Mouse (Mus musculus) common myeloid progenitor, adult 5-6 weeks (primary cell): Measurements from ENCODE around the gene Ccdc162. TPM values are rescaled to one million over a fixed set of nuclear protein-coding genes. Genes with fewer than 3 reads are reported as not detected.

Source experiments
- ATAC-seq: replicated peaks from 2 replicates; pipeline ENCODE4 v1.8.0; 2016; ENCODE audit warnings: low read depth, mild to moderate bottlenecking, moderate TSS enrichment, inconsistent platforms; ENCODE audit not compliant: poor library complexity, severe bottlenecking
- total RNA-seq: library from RNA; stranded (forward); fragments of 200-1000, 187-1606 nt; gene quantifications from 2 replicates; pipeline ENCODE4 v1.2.3, GENCODE M21; 2017

Gene Ccdc162
- total RNA-seq, 1 experiment from 2014 or later = not detected

GRCm38 (mm10) chr10:41586947-41587852 is 129.2 kb downstream of the Ccdc162 start:
- ATAC-seq = no peak

- ATAC-seq = no peak
Observed at GRCm38 (mm10) chr10:41583383-41583782, 133.1 kb downstream of the Ccdc162 start.

GRCm38 (mm10) chr10:41582901-41583361 is 133.5 kb downstream of the Ccdc162 start:
- ATAC-seq = no peak

DNA sequence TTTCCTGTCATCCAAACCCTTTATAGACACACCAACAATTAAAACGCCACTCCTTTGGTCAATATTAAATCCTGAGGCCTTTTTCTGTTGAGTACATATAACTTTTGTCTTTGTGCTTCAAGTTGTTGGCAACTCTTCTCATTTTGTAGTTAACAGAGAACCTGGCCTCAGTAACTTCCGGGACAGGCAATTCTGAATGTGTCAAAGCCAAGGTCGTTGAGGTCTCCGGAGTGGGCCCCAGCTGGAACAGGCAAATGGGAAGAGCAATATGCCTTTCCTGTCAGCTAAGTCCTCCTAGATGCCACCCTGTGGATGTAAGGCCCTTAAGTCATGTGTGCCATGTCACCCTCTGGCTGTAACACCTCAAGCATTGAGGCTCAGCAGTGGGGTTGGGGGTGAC is 136.0 kb downstream of the Ccdc162 start:
- no peak for ATAC-seq

DNA sequence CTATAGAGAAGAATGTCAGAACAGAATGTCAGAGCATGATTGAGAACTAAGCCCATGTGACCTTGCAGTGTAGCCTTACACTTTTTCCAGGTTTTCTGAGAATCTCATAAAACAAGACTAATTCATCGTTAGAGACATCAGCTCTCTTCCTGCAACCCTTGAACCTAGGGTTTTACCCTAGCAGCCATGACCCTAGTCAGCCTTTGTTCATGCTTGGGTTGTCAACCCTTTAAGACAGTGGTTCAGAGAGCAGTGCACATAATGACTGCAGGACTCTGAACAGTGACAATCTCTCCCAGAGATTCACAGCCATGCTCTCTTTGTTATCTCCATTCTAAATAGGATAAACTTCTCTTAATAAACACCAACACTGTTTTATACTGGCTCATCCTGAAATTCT is 137.9 kb downstream of the Ccdc162 start:
- ATAC-seq = no peak

DNA sequence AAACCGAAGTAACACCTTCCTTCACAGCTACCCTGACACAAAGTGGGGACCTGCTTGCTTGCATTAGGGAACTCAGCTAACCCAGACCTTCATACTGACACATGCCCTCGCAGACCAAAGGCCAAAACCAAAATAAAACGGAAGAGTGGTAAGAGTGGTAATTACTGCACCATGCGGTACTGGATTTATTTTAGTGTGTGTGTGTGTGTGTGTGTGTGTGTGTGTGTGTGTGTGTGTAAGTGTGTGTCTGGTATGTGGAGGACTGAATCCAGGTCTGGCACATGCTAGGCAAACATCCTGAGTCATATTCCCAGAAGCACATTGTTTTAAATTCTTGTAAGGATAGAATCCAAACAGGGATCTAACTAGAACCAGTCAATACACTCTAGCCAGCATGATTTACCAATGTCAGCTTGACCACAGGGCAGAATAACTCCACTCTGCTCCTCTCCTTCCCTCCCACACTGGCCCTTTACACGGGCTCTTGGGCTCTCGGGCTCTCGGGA is 140.1 kb downstream of the Ccdc162 start:
- ATAC-seq = no peak

DNA sequence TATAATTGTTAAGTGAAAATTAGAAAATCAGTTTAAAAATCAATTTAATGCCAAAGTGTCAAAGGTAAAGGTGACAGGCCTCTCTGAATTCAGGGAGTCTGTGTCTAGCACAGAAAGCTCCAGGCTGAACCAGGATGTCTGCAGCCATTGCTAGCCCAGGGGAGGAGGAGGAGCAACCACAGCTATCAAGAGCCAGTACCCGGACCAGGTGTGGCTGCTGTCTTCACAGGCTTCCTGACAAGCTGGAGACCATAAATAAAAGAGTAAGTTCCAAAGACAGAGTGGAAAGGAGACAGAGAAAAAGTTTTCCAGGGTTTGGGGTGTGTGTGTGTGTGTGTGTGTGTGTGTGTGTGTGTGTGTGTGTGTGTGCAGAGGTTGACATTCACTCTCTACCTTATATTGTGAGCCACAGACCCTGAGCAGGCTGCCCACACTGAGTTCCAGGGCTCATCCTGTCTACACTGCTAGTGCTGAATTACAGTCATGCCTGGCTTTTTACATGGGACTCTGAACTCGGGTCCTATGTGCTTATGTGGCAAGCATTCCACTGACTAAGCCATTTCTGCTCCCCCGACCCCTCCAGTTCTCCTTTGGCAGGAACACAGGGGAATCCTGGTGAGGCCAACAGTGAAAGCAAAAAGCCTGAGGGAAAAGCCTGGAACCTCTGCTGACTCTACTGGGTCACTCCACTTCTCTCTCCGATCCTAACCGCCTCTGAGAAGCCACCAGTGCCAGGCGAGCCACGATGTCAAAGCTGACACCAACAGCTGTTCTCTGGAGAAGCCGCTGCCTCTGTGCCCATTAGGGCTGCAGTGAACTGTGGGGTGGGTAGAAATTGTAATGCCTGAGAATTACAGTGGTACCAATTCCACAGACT is 140.7 kb downstream of the Ccdc162 start:
- no peak for ATAC-seq

GRCm38 (mm10) chr10:41573190-41573589 is 143.2 kb downstream of the Ccdc162 start:
- peak; percentile 85 for ATAC-seq

DNA sequence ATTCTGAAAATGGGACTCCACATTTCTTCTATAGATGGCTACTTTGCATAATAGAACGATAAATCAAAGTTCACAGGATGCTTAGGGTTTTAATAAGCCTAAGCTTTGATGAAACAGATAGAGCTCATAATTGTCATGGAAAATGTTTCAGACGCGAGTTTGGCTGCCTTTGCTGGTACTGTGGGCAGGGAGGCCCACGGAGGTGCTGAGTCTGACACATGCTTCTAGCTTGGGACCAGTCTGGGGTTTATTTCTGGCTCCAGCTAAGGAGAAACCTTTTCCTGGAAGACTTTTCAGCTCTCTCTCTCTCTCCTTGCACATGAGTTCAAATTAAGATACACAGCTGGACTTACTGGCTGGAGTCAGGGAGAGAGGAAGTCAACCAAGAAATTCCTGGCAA is 144.2 kb downstream of the Ccdc162 start:
- no peak for ATAC-seq

DNA sequence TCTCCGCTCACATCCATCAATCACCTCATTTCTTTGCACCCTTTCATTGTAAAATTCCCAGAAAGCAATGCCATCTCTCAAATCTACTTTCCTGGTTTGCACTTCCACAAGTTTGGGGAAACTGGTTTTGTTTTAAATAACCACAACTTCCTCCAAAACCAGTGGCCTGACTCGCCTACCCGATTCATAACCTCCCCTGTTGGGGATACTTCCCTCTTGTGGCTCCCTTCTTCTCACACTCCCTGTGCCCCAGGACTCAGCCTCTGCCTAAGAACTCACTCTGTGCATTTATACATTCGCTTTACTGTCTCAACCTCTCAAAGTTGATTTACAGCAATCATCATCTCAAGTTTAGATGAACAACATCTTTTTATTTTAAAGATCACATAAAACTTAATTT is 145.4 kb downstream of the Ccdc162 start:
- ATAC-seq = peak; percentile 72

DNA sequence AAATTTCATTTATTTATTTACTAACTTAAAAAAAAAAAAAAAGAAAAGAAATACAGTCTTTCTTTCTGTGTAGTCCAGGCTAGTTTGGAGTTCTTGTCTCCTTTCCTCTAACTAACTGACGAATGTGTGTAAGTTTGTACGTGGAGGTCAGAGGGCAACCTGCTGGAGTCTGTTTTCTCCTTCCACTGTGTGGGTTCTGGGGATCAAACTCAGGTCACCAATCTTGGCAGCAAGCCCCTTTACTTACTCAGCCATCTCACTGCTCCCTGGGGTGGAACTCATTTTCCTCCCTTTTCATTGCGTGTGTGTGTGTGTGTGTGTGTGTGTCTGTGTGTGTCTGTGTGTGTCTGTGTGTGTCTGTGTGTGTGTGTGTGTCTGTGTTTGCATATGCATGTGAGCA is 148.1 kb downstream of the Ccdc162 start:
- ATAC-seq = no peak

- no peak for ATAC-seq
Observed at GRCm38 (mm10) chr10:41565141-41565540, 151.3 kb downstream of the Ccdc162 start.

- ATAC-seq = no peak
Observed at GRCm38 (mm10) chr10:41561701-41562395, 154.6 kb downstream of the Ccdc162 start.

DNA sequence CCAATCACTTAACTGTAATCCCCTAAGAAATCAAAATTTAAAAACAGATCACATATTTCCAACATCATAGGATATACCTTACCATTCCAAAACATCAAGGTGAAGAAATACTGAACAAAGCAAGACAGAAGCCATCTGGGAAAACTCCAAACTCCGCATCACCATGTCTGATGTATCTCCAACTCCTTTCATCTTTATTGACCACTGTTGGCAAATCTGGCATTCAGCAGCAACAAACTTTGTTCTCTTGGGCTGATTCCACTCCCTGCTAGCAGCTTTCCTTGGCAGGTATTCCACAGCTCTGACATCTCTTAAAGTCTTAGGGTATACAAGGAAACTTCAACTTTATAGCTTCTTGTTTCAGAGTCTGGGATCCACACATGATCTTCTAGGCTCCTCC is 158.0 kb downstream of the Ccdc162 start:
- ATAC-seq = no peak

DNA sequence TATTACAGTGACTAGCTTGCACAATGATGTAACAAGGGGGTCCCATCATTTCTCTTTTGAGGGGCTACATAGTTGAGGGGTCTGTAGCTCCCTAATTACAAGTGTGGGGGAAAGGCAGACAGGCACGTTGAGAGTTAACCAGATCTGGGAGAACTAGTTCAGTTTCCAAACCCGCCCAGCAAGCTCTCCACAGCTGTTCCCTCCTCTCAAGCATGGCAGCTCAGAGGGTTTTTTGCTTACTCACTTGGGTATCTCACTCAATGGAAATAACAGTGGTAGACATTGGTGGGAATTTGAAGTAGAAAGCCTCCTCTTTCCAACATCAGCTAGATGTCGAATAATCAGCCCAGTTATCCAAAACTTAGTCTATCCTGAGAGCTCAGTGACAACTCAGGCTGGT is 161.4 kb downstream of the Ccdc162 start:
- no peak for ATAC-seq

DNA sequence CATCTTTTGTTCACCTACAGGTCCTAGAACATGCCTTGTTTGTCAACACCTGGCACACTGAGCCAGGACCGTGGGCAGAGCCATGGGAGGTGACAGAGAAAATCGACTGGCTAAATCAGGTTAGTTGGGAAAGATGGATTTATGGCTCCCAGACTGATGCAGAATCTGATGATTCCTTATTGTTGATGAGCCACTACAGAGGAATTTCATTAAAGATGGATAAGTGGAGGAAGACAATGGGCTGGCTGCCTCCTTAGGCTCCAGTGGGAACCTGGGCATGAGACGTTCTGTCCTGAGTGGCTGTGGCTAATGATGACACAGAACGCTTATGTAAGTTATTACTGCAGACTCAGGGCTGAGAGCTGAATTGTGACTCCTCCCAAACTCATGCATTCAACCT is 162.7 kb downstream of the Ccdc162 start:
- no peak for ATAC-seq

GRCm38 (mm10) chr10:41552847-41553589 is 163.4 kb downstream of the Ccdc162 start:
- ATAC-seq = no peak

- ATAC-seq = peak; percentile 65
Observed at GRCm38 (mm10) chr10:41552319-41552718, 164.1 kb downstream of the Ccdc162 start.

- ATAC-seq = no peak
Observed at GRCm38 (mm10) chr10:41550711-41551110, 165.7 kb downstream of the Ccdc162 start.
